Mouse (Mus musculus) adrenal gland, adult 18-20 months (tissue): ENCODE results near the gene Coro2b. TPM values are rescaled to one million over a fixed set of nuclear protein-coding genes. Genes with fewer than 3 reads are reported as not detected.

Source experiments
- total RNA-seq, 2 experiments: library from RNA; stranded (reverse); gene quantifications; 1 replicate in 1 of 2; 2 replicates in 1 of 2; pipeline ENCODE4 v1.2.3; 2021

The Coro2b gene
- total RNA-seq, 2 experiments from 2014 or later, result 10.5 to 14.8 TPM

Other genes starting within 250 kb of the Coro2b start
- gene Anp32a, start 195.8 kb downstream of the Coro2b start, total RNA-seq, result 100 to 1,000 TPM; 275 to 337 TPM
- 1 to 10 TPM; 1.6 to 2.2 TPM for gene Itga11, start 140.8 kb upstream of the Coro2b start, total RNA-seq